Mouse (Mus musculus) lung, postnatal 10 days (tissue): Measurements from ENCODE around the gene Zfp970.
"Not testable (repeated sequence)": the region's sequence is repeated elsewhere in the genome, so short reads cannot be mapped to it uniquely, and the experiment has no call there.

Experiments used
- DNase-seq: peaks from one replicate; pipeline ENCODE4 v3.0.0; 2021

The Zfp970 gene

GRCm38 (mm10) chr2:177464676-177465075 lies at the start of gene Zfp970:
Gene Zfp970 (plus strand): TSS chr2:177464733.
- DNase-seq: peak; percentile 22

DNA sequence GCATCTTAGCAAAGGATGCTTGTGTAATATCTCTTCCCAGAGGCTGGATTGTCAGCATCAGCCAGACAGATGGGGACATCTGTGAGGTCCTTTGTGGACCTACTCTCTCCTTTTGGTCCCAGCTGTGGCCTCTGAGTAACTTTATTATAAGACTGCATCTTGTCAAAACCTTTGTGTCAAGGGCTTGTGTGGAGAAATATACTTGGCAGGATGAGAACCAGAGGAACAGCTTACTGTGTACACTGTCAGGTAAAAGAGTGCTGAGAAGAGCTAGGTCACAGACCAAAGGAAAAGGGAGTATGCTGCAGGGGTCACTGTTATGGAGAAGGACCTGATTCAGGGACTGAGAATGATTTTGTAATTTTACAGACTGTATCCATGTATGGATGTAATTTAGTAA lies 3.7 kb downstream of the Zfp970 start:
- not testable (repeated sequence) for DNase-seq

DNA sequence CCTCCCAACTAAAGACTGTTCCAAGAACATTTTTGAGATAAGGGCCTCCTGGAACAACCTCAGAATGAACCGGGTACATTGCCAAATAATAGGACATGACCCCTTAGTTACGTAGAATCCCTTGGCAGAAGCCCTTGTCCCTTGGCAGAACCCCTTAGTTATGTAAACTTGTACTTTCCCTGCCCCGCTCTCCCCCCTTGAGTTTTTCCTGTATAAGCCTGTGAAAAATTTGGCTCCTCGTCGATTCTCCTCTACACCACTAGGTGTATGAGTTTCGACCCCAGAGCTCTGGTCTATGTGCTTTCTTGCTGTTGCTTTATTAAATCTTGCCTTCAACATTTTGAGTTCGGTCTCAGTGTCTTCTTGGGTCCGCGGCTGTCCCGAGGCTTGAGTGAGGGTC lies 7.7 kb downstream of the Zfp970 start:
- peak; percentile 50 for DNase-seq

DNA sequence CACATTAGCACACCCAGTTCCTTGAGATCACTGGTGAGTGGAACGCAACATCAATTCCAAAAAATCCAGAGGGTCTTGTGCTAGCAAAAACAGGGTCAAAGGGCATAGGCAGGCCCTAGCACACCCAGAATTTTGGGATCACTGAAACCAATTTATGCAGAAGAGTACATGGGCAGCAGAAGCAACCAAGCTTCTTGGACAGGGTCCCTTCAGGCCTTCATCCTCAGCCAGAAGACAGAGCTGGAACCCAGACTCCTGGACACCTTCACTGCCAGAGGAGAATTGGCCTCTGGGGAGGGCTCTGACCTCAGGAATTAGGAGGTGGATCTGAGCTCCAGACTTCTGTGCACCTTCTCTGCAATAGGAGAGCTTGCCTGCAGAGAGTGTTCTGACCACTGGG lies 17.4 kb downstream of the Zfp970 start:
- not testable (repeated sequence) for DNase-seq

- not testable (repeated sequence) for DNase-seq
Observed at GRCm38 (mm10) chr2:177483238-177483948, 18.9 kb downstream of the Zfp970 start.

DNA sequence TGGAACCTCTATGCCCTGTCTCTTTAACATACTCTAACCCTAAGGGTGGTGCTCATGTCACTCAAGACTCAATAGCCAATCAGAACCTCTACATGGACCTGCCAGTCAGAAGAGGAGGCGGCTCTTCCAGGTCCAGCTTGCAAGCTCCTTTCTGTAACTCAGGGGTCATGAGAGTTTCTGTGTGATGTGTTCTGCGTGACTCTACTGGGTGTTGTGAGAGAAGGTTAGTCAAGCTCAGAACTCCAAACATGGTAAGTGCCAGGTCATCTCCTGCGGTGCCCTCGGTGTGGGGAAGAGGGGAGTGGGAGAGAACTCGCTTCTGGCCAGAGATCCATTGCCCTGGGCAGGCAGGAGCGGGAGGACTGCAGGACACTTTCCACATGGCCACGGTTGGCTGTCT lies 33.5 kb downstream of the Zfp970 start, which contains the start of gene Gm14403:
TSS of gene Gm14403 (plus strand) at position 149 of the 400 bp plus-strand sequence.
- DNase-seq: peak; percentile 59

GRCm38 (mm10) chr2:177499182-177499581 lies 34.6 kb downstream of the Zfp970 start:
- DNase-seq: not testable (repeated sequence)

DNA sequence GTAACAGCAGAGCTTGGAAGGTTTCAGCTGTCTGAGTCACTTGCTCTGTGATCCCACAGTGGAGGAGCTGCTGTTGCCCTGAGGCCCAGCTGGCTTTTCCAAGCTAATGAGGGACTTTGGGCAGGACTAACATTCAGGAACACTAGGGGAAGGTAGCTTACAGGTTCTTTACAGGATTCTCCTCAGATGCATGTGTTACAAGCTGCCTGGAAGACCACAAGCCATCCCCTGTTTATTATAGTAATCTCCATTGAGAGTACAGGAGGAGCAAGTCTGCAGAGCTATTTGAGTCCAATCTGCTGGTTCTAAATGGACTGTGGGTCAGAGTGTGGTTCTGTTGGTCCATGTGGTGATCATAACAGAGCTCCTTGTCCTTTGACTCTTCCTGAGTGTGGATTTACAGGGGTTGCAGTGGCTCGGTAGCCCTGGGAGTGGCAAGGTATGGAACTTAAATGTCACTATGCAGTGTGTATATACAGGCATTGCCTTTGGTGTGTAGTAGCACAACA lies 40.7 kb downstream of the Zfp970 start:
- DNase-seq: not testable (repeated sequence)

DNA sequence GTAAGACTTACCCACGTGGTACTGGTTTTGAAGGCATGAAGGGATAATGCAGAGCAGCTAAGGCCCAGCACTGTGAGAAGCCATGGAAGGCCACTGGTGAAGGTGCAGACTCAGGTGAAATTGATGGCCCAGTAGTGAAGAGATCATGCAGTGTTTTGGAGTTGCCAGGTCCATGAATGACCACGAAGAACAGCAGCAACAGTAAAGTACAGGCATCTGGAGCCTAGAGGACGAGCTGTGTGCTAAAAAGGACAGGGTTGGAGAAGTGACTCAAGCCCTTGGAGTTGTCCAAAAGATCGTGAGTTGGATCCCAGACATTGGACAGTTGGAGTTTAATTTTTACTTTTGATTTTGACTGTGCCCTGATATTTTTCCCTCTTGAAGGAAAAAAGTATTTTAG lies 46.8 kb downstream of the Zfp970 start:
- not testable (repeated sequence) for DNase-seq

- not testable (repeated sequence) for DNase-seq
Observed at GRCm38 (mm10) chr2:177511972-177512371, 47.4 kb downstream of the Zfp970 start.

GRCm38 (mm10) chr2:177513991-177514479 lies 49.5 kb downstream of the Zfp970 start:
- not testable (repeated sequence) for DNase-seq

GRCm38 (mm10) chr2:177517746-177518145 lies 53.2 kb downstream of the Zfp970 start:
- DNase-seq: not testable (repeated sequence)

GRCm38 (mm10) chr2:177518354-177518753 lies 53.8 kb downstream of the Zfp970 start:
- not testable (repeated sequence) for DNase-seq

DNA sequence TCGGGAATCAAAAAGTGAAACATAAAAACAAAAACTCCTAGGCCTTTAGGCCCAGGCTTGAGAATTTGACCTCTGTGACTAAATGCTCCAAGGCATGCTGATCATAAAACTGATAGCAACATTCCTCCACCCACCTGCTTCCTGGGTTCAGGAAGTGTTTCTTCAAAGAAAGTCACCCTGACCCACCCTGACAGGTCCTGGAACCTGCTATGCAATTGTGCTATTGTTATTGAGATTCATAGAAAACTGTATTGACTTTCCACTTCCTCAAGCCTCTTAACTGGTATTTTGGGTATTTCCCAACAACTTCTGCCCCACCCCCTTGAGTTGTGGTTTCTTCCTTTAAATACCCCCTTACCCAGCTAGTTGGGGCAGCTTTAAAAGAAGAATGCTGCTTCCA lies 54.4 kb downstream of the Zfp970 start:
- DNase-seq: not testable (repeated sequence)

GRCm38 (mm10) chr2:177520035-177520434 lies 55.5 kb downstream of the Zfp970 start:
- DNase-seq: no peak

DNA sequence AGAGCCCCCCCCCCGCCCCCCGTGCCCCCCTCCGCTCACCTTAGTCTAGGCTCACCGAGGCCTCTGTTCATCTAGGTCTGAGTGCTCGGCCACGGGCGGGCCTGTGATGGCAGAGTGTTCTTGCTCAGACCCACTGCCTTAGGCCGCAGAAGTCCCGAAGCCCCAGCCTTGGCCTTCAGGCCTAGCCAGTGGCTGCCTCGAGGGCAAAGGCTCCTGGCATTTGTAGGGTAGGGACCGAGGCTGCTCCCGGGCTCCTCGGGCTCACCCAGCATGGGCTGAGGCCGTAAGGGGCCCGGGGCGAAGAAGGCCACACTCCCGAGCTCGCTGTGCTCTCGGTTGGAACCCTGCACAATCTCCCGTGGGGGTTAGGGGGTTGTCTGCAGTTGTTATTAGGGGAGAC lies 58.5 kb downstream of the Zfp970 start:
- DNase-seq: no peak

DNA sequence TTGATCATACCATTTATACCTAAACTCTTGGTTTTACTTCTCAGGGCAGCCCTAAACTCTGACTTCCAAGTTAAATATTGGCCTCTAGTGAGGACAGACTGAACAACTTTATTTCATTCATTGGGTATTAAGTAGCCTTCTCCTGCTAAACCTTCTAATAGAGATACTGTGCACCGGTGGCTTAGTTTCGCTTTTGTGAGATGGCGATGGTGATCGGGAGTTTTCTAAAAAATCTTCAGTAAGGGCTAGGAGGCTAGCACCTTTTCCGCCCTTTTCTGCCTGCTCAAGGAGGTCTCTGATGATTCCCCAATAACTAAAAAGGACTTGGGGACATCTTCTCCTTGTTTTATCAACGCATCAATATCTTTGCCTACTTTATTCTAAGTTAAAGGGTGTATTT lies 59.1 kb downstream of the Zfp970 start:
- DNase-seq: not testable (repeated sequence)

DNA sequence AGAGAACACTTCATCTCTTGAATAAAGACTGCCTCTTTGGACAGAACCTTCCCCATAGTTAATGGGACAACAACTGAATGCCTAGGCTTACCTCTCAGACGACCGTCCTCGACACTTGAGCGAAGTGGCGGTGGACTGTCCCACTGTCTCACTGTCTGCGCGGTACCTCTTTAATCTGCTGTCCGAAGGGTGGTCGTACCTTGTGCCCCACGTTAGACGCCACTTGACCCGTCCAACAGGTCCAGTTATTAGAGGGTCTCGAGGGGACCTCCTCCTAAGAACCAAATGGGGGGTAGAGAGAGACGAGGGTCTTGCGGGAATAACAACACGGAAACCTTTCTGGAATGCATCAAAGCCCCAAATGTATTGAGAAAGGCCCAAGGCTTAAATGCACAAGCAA lies 59.6 kb downstream of the Zfp970 start:
- DNase-seq: not testable (repeated sequence)
